Mouse (Mus musculus) adrenal gland, adult (tissue): ENCODE data around the gene Ece1.
"Not testable (repeated sequence)": the region's sequence is repeated elsewhere in the genome, so short reads cannot be mapped to it uniquely, and the experiment has no call there.

Experiments
- DNase-seq, 2 experiments: peaks; one replicate each; pipeline ENCODE4 v3.0.0; 2022 to 2023; ENCODE audit warnings: low spot score in 1 of 2; ENCODE audit not compliant: inconsistent age in 2 of 2

Gene Ece1

GRCm38 (mm10) chr4:137941131-137941844 is 79.3 kb downstream of the Ece1 start:
- no peak for DNase-seq

- DNase-seq = peak; percentile 73 to 87
These were observed 80.1 kb downstream of the Ece1 start for GRCm38 (mm10) chr4:137941871-137942781.

- DNase-seq = no peak
These were observed 80.9 kb downstream of the Ece1 start for GRCm38 (mm10) chr4:137942782-137943486.

GRCm38 (mm10) chr4:137943540-137943939 is 81.5 kb downstream of the Ece1 start:
- DNase-seq = peak; percentile 70 to 76

GRCm38 (mm10) chr4:137945376-137945775 is 83.3 kb downstream of the Ece1 start:
- DNase-seq = no peak

- no peak for DNase-seq
These were observed 84.4 kb downstream of the Ece1 start for GRCm38 (mm10) chr4:137946419-137946818.

- peak; percentile 73 to 90 for DNase-seq
These were observed 90.8 kb downstream of the Ece1 start for GRCm38 (mm10) chr4:137952840-137953239.

GRCm38 (mm10) chr4:137954184-137954583 is 92.1 kb downstream of the Ece1 start:
- no peak for DNase-seq

- no peak for DNase-seq
These were observed 92.9 kb downstream of the Ece1 start for GRCm38 (mm10) chr4:137954926-137955396.

- no peak for DNase-seq
These were observed 94.2 kb downstream of the Ece1 start for GRCm38 (mm10) chr4:137956260-137956659.

GRCm38 (mm10) chr4:137959889-137960665 is 98.0 kb downstream of the Ece1 start:
- no peak for DNase-seq

- DNase-seq = peak; percentile 55 to 74
These were observed 98.7 kb downstream of the Ece1 start for GRCm38 (mm10) chr4:137960757-137961156.

- no peak for DNase-seq
These were observed 100.8 kb downstream of the Ece1 start for GRCm38 (mm10) chr4:137962643-137963350.

- no peak for DNase-seq
These were observed 101.4 kb downstream of the Ece1 start for GRCm38 (mm10) chr4:137963431-137963830.

GRCm38 (mm10) chr4:137963881-137964584 is 102.0 kb downstream of the Ece1 start:
- DNase-seq = peak; percentile 71 to 90

- no peak for DNase-seq
These were observed 102.5 kb downstream of the Ece1 start for GRCm38 (mm10) chr4:137964585-137964930.

- peak; percentile 69 to 92 for DNase-seq
These were observed 106.2 kb downstream of the Ece1 start for GRCm38 (mm10) chr4:137968203-137968602.

- not testable (repeated sequence) for DNase-seq
These were observed 108.7 kb downstream of the Ece1 start for GRCm38 (mm10) chr4:137970623-137971199.

- DNase-seq = not testable (repeated sequence)
These were observed 112.9 kb downstream of the Ece1 start for GRCm38 (mm10) chr4:137974856-137975432.
